Mouse (Mus musculus) MEL (cell line): Measurements from ENCODE around the gene Klf13.

Experiments used
- CTCF ChIP-seq, 3 experiments: IDR thresholded peaks in 2 of 3; conservative IDR thresholded peaks in 1 of 3; 2 replicates each; pipeline ENCODE4 v1.5.1; 2011 to 2012; ENCODE audit warnings: low read length in 3 of 3, low read depth in 2 of 3, mild to moderate bottlenecking in 2 of 3, improper control_type of control experiment in 1 of 3, inconsistent platforms in 1 of 3, mixed read lengths in 1 of 3, moderate library complexity in 1 of 3; ENCODE audit not compliant: control insufficient read depth in 1 of 3, insufficient read depth in 1 of 3, poor library complexity in 1 of 3, severe bottlenecking in 1 of 3
- POLR2A ChIP-seq, 2 experiments: IDR thresholded peaks; 2 replicates each; pipeline ENCODE4 v1.6.1; 2011 to 2012; ENCODE audit warnings: low read length in 2 of 2, mild to moderate bottlenecking in 2 of 2, control low read depth in 1 of 2, improper control_type of control experiment in 1 of 2, low read depth in 1 of 2, moderate library complexity in 1 of 2; ENCODE audit not compliant: control insufficient read depth in 1 of 2, insufficient read depth in 1 of 2, poor library complexity in 1 of 2
- POLR2AphosphoS2 ChIP-seq: IDR thresholded peaks from 2 replicates; pipeline ENCODE4 v1.6.1; 2011; ENCODE audit warnings: low read length, improper control_type of control experiment
- RCOR1 ChIP-seq: IDR thresholded peaks from 2 replicates; pipeline ENCODE4 v1.6.1; 2012; ENCODE audit warnings: low read depth, mild to moderate bottlenecking, inconsistent platforms, low read length, improper control_type of control experiment

GRCm38 (mm10) chr7:63905642-63906041, 33.1 kb downstream of the Klf13 start:
- TF ChIP-seq RCOR1, result 0 out of 2 replicates have a peak, but pooled peaks have one; percentile 19
- TF ChIP-seq CTCF (IDR thresholded peaks at IDR 0.05 in 2 of 3, conservative IDR thresholded peaks at IDR 0.05 in 1 of 3; ENCODE audit: control insufficient read depth in 1 of 3, insufficient read depth in 1 of 3, low read depth in 2 of 3, low read length in 3 of 3, poor library complexity in 1 of 3, severe bottlenecking in 1 of 3), result no peak
- TF ChIP-seq POLR2A (IDR thresholded peaks at IDR 0.05; ENCODE audit: control insufficient read depth in 1 of 2, insufficient read depth in 1 of 2, low read depth in 1 of 2, low read length in 2 of 2, poor library complexity in 1 of 2), result no peak
- no peak for TF ChIP-seq POLR2AphosphoS2
